Mouse (Mus musculus): ENCODE results near the gene Stx1b.
"Not testable (repeated sequence)": the region's sequence is repeated elsewhere in the genome, so short reads cannot be mapped to it uniquely, and the experiment has no call there.

The Stx1b gene

DNA sequence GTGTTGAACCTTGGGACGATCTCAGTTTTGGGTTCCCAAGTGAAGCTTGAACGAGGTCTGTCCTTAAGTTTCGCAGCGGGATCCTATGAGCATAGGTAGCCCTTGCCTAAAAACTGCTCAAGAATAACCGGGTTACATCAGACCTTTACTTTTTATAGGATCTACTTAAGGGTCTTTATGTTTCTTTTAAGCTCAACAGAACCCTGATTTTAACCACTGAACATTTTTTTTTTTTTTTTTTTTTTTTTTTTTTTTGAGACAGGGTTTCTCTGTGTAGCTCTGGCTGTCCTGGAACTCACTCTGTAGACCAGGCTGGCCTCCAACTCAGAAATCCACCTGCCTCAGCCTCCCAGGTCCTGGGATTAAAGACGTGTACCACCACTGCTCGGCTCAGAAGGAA lies 48.5 kb downstream of the Stx1b start:
- not testable (repeated sequence) for DNase-seq

GRCm38 (mm10) chr7:127773664-127774384 lies 50.5 kb downstream of the Stx1b start:
- DNase-seq = peak; percentile 80

DNA sequence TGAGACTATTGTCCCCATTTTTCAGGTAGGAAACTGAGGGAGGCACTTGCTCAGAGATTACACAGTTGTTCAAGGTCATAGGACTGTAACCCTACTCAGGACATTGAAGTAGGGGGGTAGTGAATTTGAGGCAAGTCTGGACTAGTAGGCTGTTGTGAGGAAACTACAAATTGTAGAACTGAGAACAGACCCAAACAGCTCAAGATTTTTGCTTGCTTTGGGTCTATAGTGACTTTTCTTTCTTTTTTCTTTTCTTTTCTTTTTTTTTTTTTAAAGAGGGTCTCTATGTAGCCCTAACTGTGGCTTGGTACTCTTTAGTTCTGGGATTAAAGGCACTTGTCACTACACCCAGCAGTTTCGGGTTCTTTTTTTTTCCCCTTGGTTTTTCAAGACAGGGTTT lies 51.8 kb downstream of the Stx1b start:
- DNase-seq = no peak

DNA sequence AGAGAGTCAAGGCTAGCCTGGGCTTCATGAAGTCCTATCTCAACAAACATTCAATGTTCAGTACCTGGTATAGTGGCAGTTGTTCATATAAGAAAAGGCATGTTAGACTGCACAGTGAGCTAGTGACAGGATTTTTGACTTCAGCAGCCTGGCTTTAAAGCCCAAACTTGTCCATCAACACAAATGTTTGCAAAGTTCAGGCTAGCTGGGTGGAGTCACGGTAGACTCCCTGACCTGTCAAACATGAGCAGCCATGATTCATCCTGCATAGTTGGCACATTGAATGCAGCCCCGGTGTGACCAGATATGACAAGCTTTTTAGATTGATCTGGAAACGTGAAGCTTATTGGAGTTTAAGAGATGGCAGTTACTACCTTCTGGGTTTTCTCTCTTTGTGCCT lies 52.3 kb downstream of the Stx1b start:
- DNase-seq = no peak

GRCm38 (mm10) chr7:127771262-127771661 lies 53.1 kb downstream of the Stx1b start:
- DNase-seq = no peak

DNA sequence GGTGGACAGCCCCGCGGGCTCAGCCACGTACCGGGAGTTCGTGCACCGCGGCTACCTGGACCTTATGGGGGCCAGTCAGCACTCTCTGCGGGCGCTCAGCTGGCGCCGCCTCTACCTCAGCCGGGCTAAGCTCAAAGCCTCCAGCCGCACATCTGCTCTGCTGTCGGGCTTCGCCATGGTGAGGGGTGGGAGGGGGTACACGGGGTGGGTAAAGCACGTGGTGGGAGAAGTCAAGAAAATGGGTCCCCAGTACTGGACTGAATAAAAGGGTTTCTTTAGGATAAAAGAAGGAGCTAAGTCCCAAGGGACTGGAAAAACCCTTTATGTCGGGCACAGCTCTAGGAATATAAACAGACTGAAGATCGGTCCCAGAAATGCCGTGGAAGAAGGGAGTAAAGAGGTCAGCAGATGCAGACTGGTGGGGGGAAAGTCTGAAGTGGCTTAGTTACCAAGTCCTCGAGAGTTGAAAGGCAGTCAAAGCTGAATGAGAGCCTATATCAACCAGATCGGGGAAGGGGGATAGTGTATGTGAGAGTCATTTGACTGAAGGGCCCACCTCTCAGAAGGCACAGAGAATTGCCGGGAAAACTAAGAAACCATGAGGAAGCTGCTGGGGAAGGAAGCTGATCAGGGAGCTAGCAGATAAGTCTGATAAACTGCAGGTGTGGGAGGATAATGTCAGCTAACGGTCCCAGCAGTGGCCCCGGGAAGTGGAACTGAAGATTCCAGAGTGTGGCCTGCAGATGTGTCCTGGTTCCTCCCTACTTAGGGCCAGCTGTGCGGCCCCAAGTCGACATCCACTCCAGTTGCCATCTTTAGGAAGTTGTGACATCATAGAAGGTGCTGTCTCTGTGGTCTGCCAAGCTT lies 54.1 kb downstream of the Stx1b start:
- no peak for DNase-seq

- peak; percentile 87 for DNase-seq
These were observed 54.7 kb downstream of the Stx1b start, which contains the start of gene Orai3 for GRCm38 (mm10) chr7:127769651-127770038. Orai3 (plus strand) TSS chr7:127769815.

DNA sequence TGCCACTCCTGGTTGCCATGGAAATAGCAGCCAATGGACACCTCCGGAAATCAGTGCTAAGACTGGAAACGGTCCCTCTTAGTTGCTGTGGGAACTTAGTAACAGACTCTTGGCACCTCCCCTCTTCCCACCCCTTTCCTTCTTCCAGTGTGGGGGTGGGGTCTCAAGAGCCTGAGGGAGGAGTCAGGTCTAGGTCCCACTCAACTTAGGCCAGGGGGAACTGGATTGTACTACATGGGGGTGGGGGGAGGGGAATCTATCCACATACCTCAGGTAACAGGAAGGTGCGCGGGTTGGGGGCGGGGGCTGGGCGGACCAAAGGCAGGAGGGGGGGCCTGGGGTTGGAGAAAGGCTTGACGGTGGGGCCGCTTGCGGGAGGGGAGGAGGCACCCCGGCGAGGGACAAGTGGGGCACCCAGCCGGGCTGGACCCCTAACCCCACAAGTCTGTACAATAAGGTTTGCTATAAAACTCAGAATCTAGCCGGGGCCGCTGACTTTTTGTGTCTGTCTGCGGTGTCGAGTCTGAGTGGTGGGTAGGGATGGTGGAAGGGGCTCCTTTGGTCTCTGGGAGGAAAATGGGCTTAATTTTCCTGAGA lies 55.3 kb downstream of the Stx1b start:
- DNase-seq = peak; percentile 98

DNA sequence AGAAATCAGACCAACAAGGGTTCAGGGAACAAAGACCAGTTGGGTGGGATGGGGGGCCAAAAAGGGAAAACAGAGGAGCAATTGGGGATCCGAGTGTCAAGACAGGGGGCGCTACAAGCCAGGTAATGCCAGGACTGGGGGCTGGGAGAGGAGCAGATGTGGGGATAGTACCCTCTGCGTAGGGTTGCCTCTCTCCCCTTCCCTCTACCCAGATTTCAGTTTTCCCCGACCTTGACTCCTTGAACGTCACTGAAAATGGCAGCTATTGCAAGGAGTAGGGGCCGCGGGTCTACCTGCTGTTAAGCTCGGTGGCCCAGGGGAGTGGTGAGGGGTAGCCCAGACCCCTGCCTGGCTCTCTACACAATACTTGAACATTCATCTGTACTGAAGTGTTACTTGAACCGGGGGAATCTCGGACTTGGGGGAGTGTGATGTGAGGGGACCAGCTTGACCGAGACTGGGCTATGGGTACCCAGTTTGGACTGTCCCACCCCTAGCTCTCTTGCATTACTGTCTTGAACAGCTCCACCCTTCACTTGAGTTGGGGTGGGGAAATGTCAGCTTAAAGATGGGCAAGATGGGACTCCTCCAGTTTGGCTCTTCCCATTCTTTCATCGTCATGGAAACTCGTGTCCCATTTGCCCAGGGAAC lies 55.9 kb downstream of the Stx1b start:
- DNase-seq = peak; percentile 24

DNA sequence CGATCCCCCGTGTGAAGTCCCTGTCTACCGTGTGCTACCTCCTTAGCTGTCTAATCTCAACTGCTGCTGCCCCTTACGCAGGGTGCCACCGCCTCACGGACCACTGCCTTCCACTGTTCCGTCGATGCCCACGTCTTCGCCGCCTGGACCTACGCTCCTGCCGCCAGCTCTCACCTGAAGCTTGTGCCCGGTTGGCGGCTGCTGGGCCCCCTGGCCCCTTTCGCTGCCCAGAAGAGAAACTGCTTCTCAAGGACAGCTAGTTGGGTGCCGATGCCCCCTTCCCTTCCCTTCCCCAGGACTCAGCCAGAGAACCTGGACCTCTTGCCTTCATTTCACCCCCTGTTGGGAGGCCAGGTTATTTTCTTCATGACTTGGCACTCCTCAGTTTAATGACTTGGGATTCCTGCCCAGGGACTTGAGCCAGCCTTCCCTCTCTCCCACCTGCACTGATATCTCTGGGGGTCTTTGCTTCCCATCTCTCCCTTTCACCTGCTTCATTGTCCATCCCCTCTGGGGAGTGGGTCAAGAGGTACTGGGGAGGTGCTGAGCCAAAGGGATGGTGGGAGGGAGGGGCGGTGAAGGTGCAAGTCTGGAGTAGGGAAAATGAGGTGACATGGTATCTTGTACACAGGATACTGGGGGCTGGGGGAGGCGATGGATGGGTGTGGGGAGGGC lies 56.5 kb downstream of the Stx1b start:
- DNase-seq = no peak

GRCm38 (mm10) chr7:127766851-127767609 lies 57.3 kb downstream of the Stx1b start:
- no peak for DNase-seq

- DNase-seq = no peak
These were observed 58.6 kb downstream of the Stx1b start for GRCm38 (mm10) chr7:127765756-127766155.

- no peak for DNase-seq
These were observed 60.7 kb downstream of the Stx1b start for GRCm38 (mm10) chr7:127763642-127764041.

DNA sequence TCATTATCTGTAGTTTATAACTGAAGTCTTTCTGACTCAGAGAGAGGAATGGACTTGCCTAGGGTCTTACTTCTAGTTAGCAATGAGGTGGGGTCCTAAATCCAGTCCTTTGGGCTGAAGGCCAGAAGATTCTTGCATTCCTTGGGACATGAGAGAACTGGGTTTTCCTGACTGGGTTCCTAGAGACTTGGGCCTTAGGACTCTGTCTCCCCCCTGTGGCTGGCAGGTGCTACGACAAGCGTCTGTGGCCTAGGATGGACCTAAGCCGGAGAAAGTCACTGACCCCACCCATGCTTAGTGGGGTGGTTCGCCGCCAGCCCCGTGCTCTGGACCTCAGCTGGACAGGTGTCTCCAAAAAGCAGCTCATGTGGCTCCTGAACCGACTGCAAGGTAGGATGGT lies 63.3 kb downstream of the Stx1b start:
- peak; percentile 83 for DNase-seq

GRCm38 (mm10) chr7:127760478-127760877 lies 63.9 kb downstream of the Stx1b start:
- no peak for DNase-seq

DNA sequence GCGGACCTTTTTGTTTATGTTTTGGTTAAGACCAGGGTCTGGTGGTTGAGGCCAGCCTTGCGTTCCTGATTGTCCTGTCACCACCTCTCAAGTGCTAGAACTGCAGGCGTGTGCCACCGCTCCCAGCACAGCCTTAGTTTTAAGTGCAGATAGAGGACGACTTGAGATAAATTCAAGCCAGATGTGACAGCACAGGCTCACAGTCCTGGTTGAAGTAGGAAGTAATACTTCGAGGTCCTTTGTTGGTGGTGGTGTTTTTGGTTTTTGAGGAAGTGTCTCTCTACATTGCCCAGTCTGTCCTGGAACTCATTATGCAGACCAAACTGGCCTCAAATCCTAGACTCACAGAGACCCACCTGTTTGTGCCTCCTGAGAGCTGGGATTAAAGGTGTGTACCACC lies 64.6 kb downstream of the Stx1b start:
- DNase-seq = no peak
